Mouse (Mus musculus): Measurements from ENCODE around the gene Ninj2. TPM values are rescaled to one million over a fixed set of nuclear protein-coding genes. Genes with fewer than 3 reads are reported as not detected.

Ninj2 gene
- polyA plus RNA-seq, 1 experiment from 2014 or later: not detected

GRCm38 (mm10) chr6:120196837-120197236 lies 103.7 kb downstream of the Ninj2 start:
- no peak overlapping the region for H3K4me2 ChIP-seq (replicated peaks; ENCODE audit: low read depth, low read length)
- WGBS: 31% methylated on average over 2 of the region's 2 CpGs

GRCm38 (mm10) chr6:120197964-120198363 lies 104.8 kb downstream of the Ninj2 start:
- Histone ChIP-seq H3K4me1 (ENCODE audit: control insufficient read depth, insufficient read depth, low read length) (no peaks in the 10 kb centered on the region), H3K36me3 (ENCODE audit: control insufficient read depth, insufficient read depth, low read length) (no peaks in the 10 kb centered on the region), H3K9ac (replicated peaks; ENCODE audit: low read depth, low read length) (no peak overlapping the region), H3K4me3 (ENCODE audit: low read depth, low read length) (no peak overlapping the region), H3K27ac (ENCODE audit: low read length) (no peak overlapping the region), H3K27me3 (ENCODE audit: control insufficient read depth, insufficient read depth, low read length) (no peaks in the 10 kb centered on the region), H3K4me2 (replicated peaks; ENCODE audit: low read depth, low read length) (no peak overlapping the region), H3K9me3 (ENCODE audit: control insufficient read depth, low read depth, low read length) (no peaks in the 10 kb centered on the region)
- no peak for ATAC-seq (ENCODE audit: insufficient number of reproducible peaks, insufficient read depth, low FRiP score, low read depth)
- WGBS: 32% methylated on average over 9 of the region's 9 CpGs

More at GRCm38 (mm10) chr6:120196837-120197236, 103.7 kb downstream of the Ninj2 start:
- Histone ChIP-seq H3K4me3 (ENCODE audit: low read depth, low read length) (no peak overlapping the region), H3K4me1 (ENCODE audit: control insufficient read depth, insufficient read depth, low read length) (0 out of 2 replicates have a peak, but pooled peaks cover 3% of the 10 kb centered on the region), H3K36me3 (ENCODE audit: control insufficient read depth, insufficient read depth, low read length) (no peaks in the 10 kb centered on the region), H3K27me3 (ENCODE audit: control insufficient read depth, insufficient read depth, low read length) (no peaks in the 10 kb centered on the region), H3K9ac (replicated peaks; ENCODE audit: low read depth, low read length) (no peak overlapping the region), H3K27ac (ENCODE audit: low read length) (no peak overlapping the region), H3K9me3 (ENCODE audit: control insufficient read depth, low read depth, low read length) (no peaks in the 10 kb centered on the region)
- no peak for ATAC-seq (ENCODE audit: insufficient number of reproducible peaks, insufficient read depth, low FRiP score, low read depth)

GRCm38 (mm10) chr6:120199638-120200394 lies 106.7 kb downstream of the Ninj2 start:
- H3K36me3 ChIP-seq (ENCODE audit: control insufficient read depth, insufficient read depth, low read length): no peaks in the 10 kb centered on the region
- no peaks in the 10 kb centered on the region for H3K9me3 ChIP-seq (ENCODE audit: control insufficient read depth, low read depth, low read length)
- H3K27ac ChIP-seq (ENCODE audit: low read length): no peak overlapping the region
- H3K4me3 ChIP-seq (ENCODE audit: low read depth, low read length): no peak overlapping the region
- H3K27me3 ChIP-seq (ENCODE audit: control insufficient read depth, insufficient read depth, low read length): no peaks in the 10 kb centered on the region
- H3K4me2 ChIP-seq (replicated peaks; ENCODE audit: low read depth, low read length): no peak overlapping the region
- no peak for ATAC-seq (ENCODE audit: insufficient number of reproducible peaks, insufficient read depth, low FRiP score, low read depth)
- H3K4me1 ChIP-seq (ENCODE audit: control insufficient read depth, insufficient read depth, low read length): no peaks in the 10 kb centered on the region
- no peak overlapping the region for H3K9ac ChIP-seq (replicated peaks; ENCODE audit: low read depth, low read length)
- WGBS: 41% methylated on average over 10 of the region's 10 CpGs

DNA sequence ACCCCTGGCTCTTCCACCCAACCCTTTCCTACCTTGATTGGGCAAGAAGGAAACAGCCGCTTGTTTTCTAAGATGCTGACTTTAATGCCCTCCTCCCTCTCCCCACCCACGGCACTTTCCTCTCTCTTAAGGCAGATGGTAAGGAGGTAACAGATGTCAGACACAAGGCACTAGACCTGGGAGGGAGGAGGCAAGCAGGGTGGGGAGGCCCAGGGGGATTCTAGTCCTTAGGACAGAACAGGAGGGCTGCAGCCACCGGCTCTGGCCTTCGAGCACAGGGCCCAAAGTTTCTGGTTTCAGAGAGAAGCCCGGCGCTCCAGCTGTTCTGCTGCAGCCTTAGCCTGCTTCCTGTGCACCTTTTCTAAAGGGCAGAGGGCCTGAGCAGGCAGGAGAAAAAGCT lies 108.8 kb downstream of the Ninj2 start:
- ATAC-seq (ENCODE audit: insufficient number of reproducible peaks, insufficient read depth, low FRiP score, low read depth): no peak
- no peak overlapping the region for H3K4me3 ChIP-seq (ENCODE audit: low read depth, low read length)

DNA sequence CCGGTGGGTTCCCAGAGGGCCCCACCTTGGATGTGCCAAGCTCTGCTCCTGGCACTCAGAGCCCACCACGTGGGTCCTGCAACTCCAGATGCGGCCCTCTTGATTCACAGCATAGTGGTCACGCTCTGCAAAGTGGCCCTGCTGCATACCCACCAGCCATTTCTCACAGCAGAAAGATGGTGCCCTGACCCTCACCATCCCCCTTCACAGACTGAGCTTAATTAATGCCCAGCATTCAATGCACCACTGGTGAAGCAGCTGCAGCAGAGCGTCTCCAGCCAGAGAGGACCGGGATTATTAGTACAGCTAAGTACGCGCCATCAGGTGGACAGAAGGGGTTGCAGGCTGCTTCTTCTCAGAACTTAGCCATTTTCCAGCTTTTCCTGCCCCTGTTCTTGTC lies 109.3 kb downstream of the Ninj2 start:
- Histone ChIP-seq H3K27me3 (ENCODE audit: control insufficient read depth, insufficient read depth, low read length) (no peaks in the 10 kb centered on the region), H3K9ac (replicated peaks; ENCODE audit: low read depth, low read length) (no peak overlapping the region), H3K36me3 (ENCODE audit: control insufficient read depth, insufficient read depth, low read length) (no peaks in the 10 kb centered on the region), H3K4me3 (ENCODE audit: low read depth, low read length) (no peak overlapping the region), H3K9me3 (ENCODE audit: control insufficient read depth, low read depth, low read length) (no peaks in the 10 kb centered on the region), H3K4me1 (ENCODE audit: control insufficient read depth, insufficient read depth, low read length) (no peaks in the 10 kb centered on the region), H3K27ac (ENCODE audit: low read length) (no peak overlapping the region), H3K4me2 (replicated peaks; ENCODE audit: low read depth, low read length) (no peak overlapping the region)
- WGBS: 71% methylated on average over 8 of the region's 8 CpGs
- ATAC-seq (ENCODE audit: insufficient number of reproducible peaks, insufficient read depth, low FRiP score, low read depth): no peak

More for the DNA sequence above, 108.8 kb downstream of the Ninj2 start:
- Histone ChIP-seq H3K27me3 (ENCODE audit: control insufficient read depth, insufficient read depth, low read length) (no peaks in the 10 kb centered on the region), H3K9me3 (ENCODE audit: control insufficient read depth, low read depth, low read length) (no peaks in the 10 kb centered on the region), H3K4me1 (ENCODE audit: control insufficient read depth, insufficient read depth, low read length) (no peaks in the 10 kb centered on the region), H3K36me3 (ENCODE audit: control insufficient read depth, insufficient read depth, low read length) (no peaks in the 10 kb centered on the region), H3K4me2 (replicated peaks; ENCODE audit: low read depth, low read length) (no peak overlapping the region), H3K27ac (ENCODE audit: low read length) (no peak overlapping the region), H3K9ac (replicated peaks; ENCODE audit: low read depth, low read length) (no peak overlapping the region)
- WGBS: 47% methylated on average over 6 of the region's 6 CpGs

DNA sequence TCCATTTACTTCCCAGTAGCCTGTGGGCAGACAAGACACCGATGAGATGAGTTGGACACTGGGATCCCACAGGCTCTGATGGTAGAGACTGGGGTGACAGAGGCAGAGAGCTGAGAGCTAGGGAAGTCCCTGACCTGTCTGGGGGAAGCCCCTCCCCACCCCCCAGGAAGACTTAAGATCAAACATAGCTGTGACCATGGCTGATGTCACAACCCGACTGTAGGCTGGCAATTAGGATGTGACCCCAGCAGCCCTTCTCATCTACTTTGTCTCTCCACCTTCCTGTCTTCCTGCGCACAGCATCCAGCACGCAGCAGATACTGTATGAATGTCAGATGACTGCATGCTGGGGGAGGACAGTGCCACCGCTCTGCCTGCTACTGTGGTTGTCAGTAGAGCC lies 113.4 kb downstream of the Ninj2 start:
- H3K36me3 ChIP-seq (ENCODE audit: control insufficient read depth, insufficient read depth, low read length): no peaks in the 10 kb centered on the region
- no peaks in the 10 kb centered on the region for H3K4me1 ChIP-seq (ENCODE audit: control insufficient read depth, insufficient read depth, low read length)
- no peak overlapping the region for H3K9ac ChIP-seq (replicated peaks; ENCODE audit: low read depth, low read length)
- no peak for ATAC-seq (ENCODE audit: insufficient number of reproducible peaks, insufficient read depth, low FRiP score, low read depth)
- H3K4me3 ChIP-seq (ENCODE audit: low read depth, low read length): no peak overlapping the region
- H3K27me3 ChIP-seq (ENCODE audit: control insufficient read depth, insufficient read depth, low read length): no peaks in the 10 kb centered on the region
- H3K9me3 ChIP-seq (ENCODE audit: control insufficient read depth, low read depth, low read length): no peaks in the 10 kb centered on the region
- no peak overlapping the region for H3K4me2 ChIP-seq (replicated peaks; ENCODE audit: low read depth, low read length)
- no peak overlapping the region for H3K27ac ChIP-seq (ENCODE audit: low read length)
- 81% methylated on average over 5 of the region's 5 CpGs for WGBS

DNA sequence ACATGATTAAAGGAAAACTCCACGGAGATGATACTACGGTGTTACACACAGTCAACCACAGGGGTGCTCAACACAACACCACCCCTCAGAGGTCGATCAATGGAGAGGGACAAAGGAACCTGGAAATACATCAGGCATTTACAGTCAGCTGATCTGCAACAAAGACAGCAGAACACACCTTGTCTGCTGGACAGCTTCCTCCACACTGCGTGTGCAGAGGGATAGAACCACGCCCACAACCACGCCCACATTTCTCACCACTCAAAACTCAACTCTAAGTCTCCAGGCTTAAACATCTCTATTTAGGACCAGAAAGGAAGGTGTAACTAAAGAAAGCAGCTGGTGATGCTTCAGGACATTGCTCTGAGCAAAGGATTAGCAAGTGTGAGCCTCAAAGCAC lies 118.4 kb downstream of the Ninj2 start:
- 63% methylated on average over 6 of the region's 6 CpGs for WGBS
- no peaks in the 10 kb centered on the region for H3K27me3 ChIP-seq (ENCODE audit: control insufficient read depth, insufficient read depth, low read length)
- no peak for ATAC-seq (ENCODE audit: insufficient number of reproducible peaks, insufficient read depth, low FRiP score, low read depth)

DNA sequence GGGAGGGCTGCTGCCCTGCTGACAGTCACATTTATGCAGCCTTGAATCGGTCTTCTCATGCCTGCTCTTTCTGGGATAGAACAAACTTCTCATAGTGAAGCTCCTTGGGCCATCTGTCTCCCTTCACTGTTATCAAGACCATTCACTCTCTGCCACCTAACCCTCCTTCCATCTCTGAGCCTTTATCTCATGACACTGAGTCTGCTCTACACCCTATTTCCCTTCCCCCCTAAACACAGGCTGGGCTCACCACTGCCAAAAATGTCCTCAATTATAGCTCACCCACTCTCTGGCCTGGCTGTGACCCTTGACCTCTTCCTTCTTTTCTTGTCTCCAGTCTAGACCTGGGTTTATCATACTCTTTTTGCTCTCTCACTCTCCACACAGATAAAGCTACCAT lies 123.6 kb downstream of the Ninj2 start:
- no peak overlapping the region for H3K4me3 ChIP-seq (ENCODE audit: low read depth, low read length)
- peak; percentile 86; the same call in 1 of the 2 replicates for ATAC-seq (ENCODE audit: insufficient number of reproducible peaks, insufficient read depth, low FRiP score, low read depth)
- no peaks in the 10 kb centered on the region for H3K4me1 ChIP-seq (ENCODE audit: control insufficient read depth, insufficient read depth, low read length)
- H3K4me2 ChIP-seq (replicated peaks; ENCODE audit: low read depth, low read length): no peak overlapping the region
- no peaks in the 10 kb centered on the region for H3K27me3 ChIP-seq (ENCODE audit: control insufficient read depth, insufficient read depth, low read length)
- no peak overlapping the region for H3K27ac ChIP-seq (ENCODE audit: low read length)
- H3K9me3 ChIP-seq (ENCODE audit: control insufficient read depth, low read depth, low read length): no peaks in the 10 kb centered on the region
- no peaks in the 10 kb centered on the region for H3K36me3 ChIP-seq (ENCODE audit: control insufficient read depth, insufficient read depth, low read length)
- H3K9ac ChIP-seq (replicated peaks; ENCODE audit: low read depth, low read length): no peak overlapping the region
- WGBS: 50% methylated on average over 1 of the region's 1 CpGs

More for the DNA sequence above, 118.4 kb downstream of the Ninj2 start:
- Histone ChIP-seq H3K4me2 (replicated peaks; ENCODE audit: low read depth, low read length) (no peak overlapping the region), H3K36me3 (ENCODE audit: control insufficient read depth, insufficient read depth, low read length) (no peaks in the 10 kb centered on the region), H3K4me3 (ENCODE audit: low read depth, low read length) (no peak overlapping the region), H3K27ac (ENCODE audit: low read length) (no peak overlapping the region), H3K4me1 (ENCODE audit: control insufficient read depth, insufficient read depth, low read length) (no peaks in the 10 kb centered on the region), H3K9ac (replicated peaks; ENCODE audit: low read depth, low read length) (no peak overlapping the region), H3K9me3 (ENCODE audit: control insufficient read depth, low read depth, low read length) (no peaks in the 10 kb centered on the region)

DNA sequence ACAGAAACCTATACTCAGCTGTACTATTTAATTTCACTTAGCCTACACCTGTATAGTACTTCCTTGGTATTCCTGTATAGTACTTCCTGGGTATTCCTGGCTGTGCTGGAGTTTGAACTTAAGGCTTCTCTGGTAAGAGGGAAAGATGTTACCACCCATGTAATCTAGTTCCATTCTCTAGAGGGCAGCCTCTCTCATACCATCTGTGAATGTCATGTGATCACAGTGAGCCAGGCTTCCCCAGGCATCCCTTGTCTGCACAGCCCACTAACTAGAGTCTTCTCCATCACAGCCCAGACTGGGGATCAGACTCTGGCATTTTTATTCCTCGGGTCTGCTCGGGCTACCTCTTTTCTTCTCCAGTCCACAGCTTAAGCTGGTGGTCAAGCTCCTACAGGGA lies 126.1 kb downstream of the Ninj2 start:
- 90% methylated on average over 2 of the region's 2 CpGs for WGBS
- ATAC-seq (ENCODE audit: insufficient number of reproducible peaks, insufficient read depth, low FRiP score, low read depth): no peak
- Histone ChIP-seq H3K4me2 (replicated peaks; ENCODE audit: low read depth, low read length) (no peak overlapping the region), H3K9ac (replicated peaks; ENCODE audit: low read depth, low read length) (no peak overlapping the region), H3K27me3 (ENCODE audit: control insufficient read depth, insufficient read depth, low read length) (no peaks in the 10 kb centered on the region), H3K36me3 (ENCODE audit: control insufficient read depth, insufficient read depth, low read length) (no peaks in the 10 kb centered on the region), H3K27ac (ENCODE audit: low read length) (no peak overlapping the region), H3K4me3 (ENCODE audit: low read depth, low read length) (no peak overlapping the region), H3K9me3 (ENCODE audit: control insufficient read depth, low read depth, low read length) (no peaks in the 10 kb centered on the region), H3K4me1 (ENCODE audit: control insufficient read depth, insufficient read depth, low read length) (no peaks in the 10 kb centered on the region)

All from stomach, embryonic 14.5 days (tissue).